Mouse (Mus musculus) midbrain, embryonic 11.5 days (tissue): ENCODE measurements around the gene Trmt1l. TPM values are rescaled to one million over a fixed set of nuclear protein-coding genes. Genes with fewer than 3 reads are reported as not detected.

Experiments used
- ATAC-seq: fragments of 200-750 bp; cut with Nextera tagmentation; 2 replicates; pipeline ENCODE4 v1.8.0; 2017; ENCODE audit warnings: moderate TSS enrichment, moderate library complexity; ENCODE audit not compliant: low FRiP score
- DNase-seq: peaks from one replicate; pipeline ENCODE4 v3.0.0; 2015; ENCODE audit warnings: low spot score; ENCODE audit errors: missing footprints
- H3K27ac ChIP-seq: fragments of 300-500 bp; sonication (generic); 2 replicates; pipeline ENCODE4 v1.5.1; 2014; ENCODE audit warnings: low read depth, low read length
- H3K27me3 ChIP-seq: fragments of 300-500 bp; sonication (generic); 2 replicates; pipeline ENCODE4 v1.6.1; 2014; ENCODE audit warnings: mild to moderate bottlenecking, low read length, moderate library complexity, mixed read lengths; ENCODE audit not compliant: control insufficient read depth, insufficient read depth
- H3K36me3 ChIP-seq: fragments of 300-500 bp; sonication (generic); 2 replicates; pipeline ENCODE4 v1.6.1; 2014; ENCODE audit warnings: mild to moderate bottlenecking, low read length, moderate library complexity, mixed read lengths; ENCODE audit not compliant: control insufficient read depth, insufficient read depth
- H3K4me1 ChIP-seq: fragments of 300-500 bp; sonication (generic); 2 replicates; pipeline ENCODE4 v1.6.1; 2014; ENCODE audit warnings: low read length; ENCODE audit not compliant: control insufficient read depth, insufficient read depth
- H3K4me2 ChIP-seq: fragments of 300-500 bp; sonication (generic); 2 replicates; pipeline ENCODE4 v1.6.1; 2014; ENCODE audit warnings: mild to moderate bottlenecking, moderate library complexity
- H3K4me3 ChIP-seq: fragments of 300-500 bp; sonication (generic); 2 replicates; pipeline ENCODE4 v1.5.1; 2014; ENCODE audit warnings: low read depth, low read length
- H3K9ac ChIP-seq: fragments of 300-500 bp; sonication (generic); 2 replicates; pipeline ENCODE4 v1.6.1; 2014; ENCODE audit warnings: low read length
- H3K9me3 ChIP-seq: fragments of 300-500 bp; sonication (generic); 2 replicates; pipeline ENCODE4 v1.6.1; 2016; ENCODE audit warnings: low read length; ENCODE audit not compliant: control insufficient read depth
- WGBS: fragments of 180-500 bp; shearing (Covaris S2); extraction: QIAGEN DNeasy Blood & Tissue Kit; methylation state at CpG from one replicate; pipeline ENCODE4 v1.1.7; 2014; 5-methylcytosine and 5-hydroxymethylcytosine counted together
- microRNA-seq: library from miRNA; unstranded; fragments of <30 nt; microRNA quantifications from one replicate; pipeline ENCODE4, GENCODE M21; 2017
- polyA plus RNA-seq: library from polyadenylated mRNA; unstranded; fragments of >200 nt; fragmentation: Nextera tagmentation; extraction: Ambion mirVana; gene quantifications from 2 replicates; pipeline ENCODE4 v1.2.1, GENCODE M21; 2014

Gene Trmt1l
- polyA plus RNA-seq, 1 experiment from 2014 or later = 56.7 TPM

DNA sequence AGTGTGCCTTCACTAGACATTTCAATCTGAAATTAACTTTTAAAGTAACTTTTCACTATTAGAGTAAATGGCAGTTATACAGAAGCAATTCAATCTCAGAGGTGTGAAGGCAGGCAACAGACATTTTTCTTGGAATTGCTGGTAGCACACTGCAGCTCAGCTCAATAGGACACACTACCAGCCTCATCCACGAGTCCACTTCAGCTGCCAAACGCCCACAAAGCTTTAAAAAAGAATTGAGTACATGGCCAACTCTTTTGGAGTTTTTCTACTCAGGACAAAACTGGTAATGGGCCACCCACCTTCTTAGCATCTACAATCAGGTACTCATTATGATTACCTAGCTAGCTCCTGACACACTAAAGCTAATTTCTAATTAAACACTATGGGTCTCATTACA is 69.6 kb downstream of the Trmt1l start:
- WGBS = 81% methylated on average over 2 of the region's 2 CpGs
- peaks cover 3% of the 10 kb centered on the region; the same call in 1 of the 2 replicates for H3K4me1 ChIP-seq

GRCm38 (mm10) chr1:151498381-151498780 is 70.0 kb downstream of the Trmt1l start:
- 90% methylated on average over 3 of the region's 3 CpGs for WGBS
- no peak overlapping the region for H3K4me3 ChIP-seq
- H3K27me3 ChIP-seq = no peaks in the 10 kb centered on the region
- H3K4me1 ChIP-seq = peaks cover 3% of the 10 kb centered on the region; the same call in 1 of the 2 replicates
- H3K36me3 ChIP-seq = no peaks in the 10 kb centered on the region
- H3K4me2 ChIP-seq = no peak overlapping the region
- DNase-seq (peak; percentile 73), ATAC-seq (no peak)
- no peak overlapping the region for H3K9ac ChIP-seq
- H3K9me3 ChIP-seq = no peaks in the 10 kb centered on the region
- H3K27ac ChIP-seq = no peak overlapping the region

More for the DNA sequence above, 69.6 kb downstream of the Trmt1l start:
- no peak overlapping the region for H3K4me3 ChIP-seq
- DNase-seq = no peak
- ATAC-seq = no peak
- no peaks in the 10 kb centered on the region for H3K27me3 ChIP-seq
- no peak overlapping the region for H3K4me2 ChIP-seq
- no peak overlapping the region for H3K9ac ChIP-seq
- no peak overlapping the region for H3K27ac ChIP-seq
- no peaks in the 10 kb centered on the region for H3K9me3 ChIP-seq
- no peaks in the 10 kb centered on the region for H3K36me3 ChIP-seq

DNA sequence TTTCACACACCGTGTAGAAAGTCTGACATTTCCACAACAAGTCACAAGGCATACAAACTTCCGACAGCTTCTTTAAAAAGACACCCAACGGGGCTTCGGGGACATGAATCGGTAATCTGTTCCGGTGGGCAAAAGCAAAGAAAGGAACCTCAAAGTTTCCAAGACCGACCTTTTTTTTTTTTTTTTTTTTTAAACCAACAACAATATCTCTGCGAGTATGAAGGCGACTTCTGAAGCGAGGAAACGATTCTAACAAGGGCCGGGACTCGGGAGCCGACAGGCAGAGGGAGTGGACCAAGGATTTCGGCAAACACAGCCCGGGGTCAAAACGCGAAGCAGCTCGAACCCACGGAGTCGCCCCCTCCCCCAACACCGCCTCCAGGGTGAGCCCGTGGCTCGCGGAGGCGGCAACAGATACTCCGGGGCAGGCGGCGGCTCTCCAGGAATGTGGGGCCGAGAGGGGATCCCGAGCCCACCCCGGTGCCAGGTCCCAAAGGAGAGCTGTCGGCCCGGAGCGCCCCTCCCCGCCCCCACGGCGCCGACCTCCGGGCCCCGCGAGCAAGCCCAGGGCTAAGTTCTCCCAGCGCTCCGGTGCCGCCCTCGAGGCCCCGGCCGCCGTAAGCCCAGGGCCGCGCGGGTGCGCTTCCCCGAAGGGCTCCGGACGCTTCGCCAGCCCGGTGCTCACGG is 71.6 kb downstream of the Trmt1l start:
- under 1% methylated on average over 45 of the region's 59 CpGs for WGBS
- H3K27me3 ChIP-seq = no peaks in the 10 kb centered on the region
- no peaks in the 10 kb centered on the region for H3K36me3 ChIP-seq
- H3K27ac ChIP-seq = peak overlapping the region; percentile 95
- H3K4me1 ChIP-seq = peaks cover 3% of the 10 kb centered on the region; the same call in 1 of the 2 replicates
- ATAC-seq = peak; percentile 68
- peak overlapping the region; percentile 96 for H3K9ac ChIP-seq
- H3K4me2 ChIP-seq = peak overlapping the region; percentile 58
- peak; percentile 97 for DNase-seq
- H3K4me3 ChIP-seq = peak overlapping the region; percentile 80
- no peaks in the 10 kb centered on the region for H3K9me3 ChIP-seq

GRCm38 (mm10) chr1:151500531-151501361 is 72.4 kb downstream of the Trmt1l start, which contains the start of gene Rnf2:
Gene Rnf2 (minus strand): TSS chr1:151500955.
- Histone ChIP-seq H3K4me1 (peaks cover 3% of the 10 kb centered on the region; the same call in 1 of the 2 replicates), H3K27ac (peak within 1 kb of the TSS; percentile 95), H3K9me3 (no peaks in the 10 kb centered on the region), H3K9ac (peak within 1 kb of the TSS; percentile 96), H3K36me3 (no peaks in the 10 kb centered on the region), H3K4me3 (peak within 1 kb of the TSS; percentile 80), H3K4me2 (peak within 1 kb of the TSS; percentile 58), H3K27me3 (no peaks in the 10 kb centered on the region)
- peak; percentile 100 for DNase-seq
- under 1% methylated on average over 77 of the region's 90 CpGs for WGBS
- peak; percentile 97 for ATAC-seq

Small RNA genes lying within 50 kb of the gene (microRNA-seq; reads per million reads assigned to microRNA genes)
- gene Mir7682 = 3.0 reads per million, percentile 13 among the genes with 10 or more reads in this experiment

Other genes starting within 250 kb of the Trmt1l start
- gene Gm47985, start 246.0 kb upstream of the Trmt1l start, polyA plus RNA-seq = 0.52 and 0.75 TPM in 2 replicates
- gene Gm8947, start 236.2 kb upstream of the Trmt1l start, polyA plus RNA-seq = 0.18 and 0.42 TPM in 2 replicates
- gene Gm47995, start 230.1 kb upstream of the Trmt1l start, polyA plus RNA-seq = 0.36 TPM in 1 of 2 replicates, not detected in the other
- gene 3110040M04Rik, start 224.4 kb upstream of the Trmt1l start, polyA plus RNA-seq = 0.38 TPM in 1 of 2 replicates, not detected in the other
- gene Gm47996, start 218.4 kb upstream of the Trmt1l start, polyA plus RNA-seq = not detected in 2 replicates
- 434 and 473 TPM in 2 replicates for gene Ivns1abp, start 84.1 kb upstream of the Trmt1l start, polyA plus RNA-seq
- 23.6 and 27.8 TPM in 2 replicates for gene Swt1, start 87 bp upstream of the Trmt1l start, polyA plus RNA-seq
- 149 and 161 TPM in 2 replicates for gene Rnf2, start 72.4 kb downstream of the Trmt1l start, polyA plus RNA-seq
- 0.51 and 0.55 TPM in 2 replicates for gene Fam129a, start 142.6 kb downstream of the Trmt1l start, polyA plus RNA-seq